Mouse (Mus musculus) CH12.LX (cell line): ENCODE measurements around the gene Strip1. TPM values are rescaled to one million over a fixed set of nuclear protein-coding genes. Genes with fewer than 3 reads are reported as not detected.

Experiments
- DNase-seq: peaks from one replicate; pipeline ENCODE4 v3.0.0-alpha.2; 2013; ENCODE audit errors: extremely low read depth
- H3K27ac ChIP-seq: 2 replicates; pipeline ENCODE4 v1.5.1; 2012; ENCODE audit warnings: low read depth, mild to moderate bottlenecking, control low read depth, moderate library complexity; ENCODE audit not compliant: insufficient read depth
- H3K27me3 ChIP-seq: replicated peaks from 2 replicates; pipeline ENCODE3; 2012; ENCODE audit warnings: inconsistent platforms
- H3K36me3 ChIP-seq, 2 experiments: replicated peaks in 1 of 2; 2 replicates each; pipeline versions ENCODE3 to v1.6.1; 2012; ENCODE audit warnings: inconsistent platforms in 1 of 2, low read length in 1 of 2, mild to moderate bottlenecking in 1 of 2, mixed read lengths in 1 of 2, moderate library complexity in 1 of 2; ENCODE audit not compliant: control insufficient read depth in 1 of 2, insufficient read depth in 1 of 2
- H3K4me1 ChIP-seq, 2 experiments: 2 replicates each; pipeline ENCODE4 v1.6.1; 2012; ENCODE audit warnings: inconsistent platforms in 1 of 2, moderate library complexity in 1 of 2; ENCODE audit not compliant: insufficient read depth in 2 of 2, control insufficient read depth in 1 of 2
- H3K4me2 ChIP-seq: 2 replicates; pipeline ENCODE4 v1.6.1; 2012; ENCODE audit warnings: low read depth, mild to moderate bottlenecking, control low read depth; ENCODE audit not compliant: poor library complexity, insufficient read depth, severe bottlenecking
- H3K4me3 ChIP-seq, 3 experiments: fragments of 150-350 bp in 1 of 3; sonication (generic) in 1 of 3; replicated peaks in 1 of 3; 2 replicates each; pipeline versions ENCODE3 to v1.5.1; 2011 to 2012; ENCODE audit warnings: low read depth in 2 of 3, low read length in 2 of 3, mild to moderate bottlenecking in 2 of 3, moderate library complexity in 2 of 3, control low read depth in 1 of 3, improper control_type of control experiment in 1 of 3, inconsistent platforms in 1 of 3, mixed read lengths in 1 of 3; ENCODE audit not compliant: poor library complexity in 1 of 3
- H3K79me2 ChIP-seq: replicated peaks from 2 replicates; pipeline ENCODE4 v1.6.1; 2012; ENCODE audit warnings: mild to moderate bottlenecking, moderate library complexity; ENCODE audit not compliant: control insufficient read depth, poor library complexity, insufficient read depth, severe bottlenecking; ENCODE audit errors: extremely low read depth
- H3K9ac ChIP-seq: 2 replicates; pipeline ENCODE4 v1.6.1; 2012; ENCODE audit warnings: low read depth, mild to moderate bottlenecking, control low read depth, moderate library complexity; ENCODE audit not compliant: insufficient read depth
- H3K9me3 ChIP-seq: replicated peaks from 2 replicates; pipeline ENCODE3; 2012; ENCODE audit warnings: low read length, inconsistent platforms, mixed read lengths
- BHLHE40 ChIP-seq: IDR thresholded peaks from 2 replicates; pipeline ENCODE4 v1.6.1; 2011; ENCODE audit warnings: mild to moderate bottlenecking, low read depth, low read length, improper control_type of control experiment
- CHD2 ChIP-seq: IDR thresholded peaks from 2 replicates; pipeline ENCODE4 v1.6.1; 2011; ENCODE audit warnings: low read length, improper control_type of control experiment
- CTCF ChIP-seq, 2 experiments: IDR thresholded peaks in 1 of 2; conservative IDR thresholded peaks in 1 of 2; 2 replicates each; pipeline ENCODE4 v1.5.1; 2011 to 2012; ENCODE audit warnings: low read depth in 2 of 2, low read length in 2 of 2, improper control_type of control experiment in 1 of 2, inconsistent platforms in 1 of 2, mild to moderate bottlenecking in 1 of 2, moderate library complexity in 1 of 2
- E2F4 ChIP-seq: IDR thresholded peaks from 2 replicates; pipeline ENCODE4 v1.6.1; 2011; ENCODE audit warnings: low read depth, low read length, improper control_type of control experiment; ENCODE audit not compliant: insufficient replicate concordance
- ETS1 ChIP-seq: conservative IDR thresholded peaks from 2 replicates; pipeline ENCODE4 v1.6.1; 2012; ENCODE audit warnings: low read depth, mild to moderate bottlenecking, inconsistent platforms, low read length, improper control_type of control experiment, moderate library complexity
- IRF4 ChIP-seq: IDR thresholded peaks from 2 replicates; pipeline ENCODE4 v1.6.1; 2014; ENCODE audit warnings: low read depth, mild to moderate bottlenecking, inconsistent platforms, low read length, improper control_type of control experiment
- JUND ChIP-seq: conservative IDR thresholded peaks from 2 replicates; pipeline ENCODE4 v1.6.1; 2011; ENCODE audit warnings: low read depth, low read length, improper control_type of control experiment
- KAT2A ChIP-seq: IDR thresholded peaks from 2 replicates; pipeline ENCODE4 v1.6.1; 2012; ENCODE audit warnings: low read length, improper control_type of control experiment, inconsistent platforms; ENCODE audit not compliant: insufficient replicate concordance
- MYC ChIP-seq: IDR thresholded peaks from 2 replicates; pipeline ENCODE4 v1.6.1; 2011; ENCODE audit warnings: low read depth, mild to moderate bottlenecking, improper control_type of control experiment, low read length
- NELFE ChIP-seq: IDR thresholded peaks from 2 replicates; pipeline ENCODE4 v1.6.1; 2011; ENCODE audit warnings: low read depth, low read length, improper control_type of control experiment
- NRF1 ChIP-seq: IDR thresholded peaks from 2 replicates; pipeline ENCODE4 v1.6.1; 2014; ENCODE audit warnings: low read depth, mild to moderate bottlenecking, inconsistent platforms, low read length, improper control_type of control experiment, moderate library complexity
- RAD21 ChIP-seq: IDR thresholded peaks from 2 replicates; pipeline ENCODE4 v1.6.1; 2011; ENCODE audit warnings: low read depth, mild to moderate bottlenecking, low read length, improper control_type of control experiment, moderate library complexity
- SIN3A ChIP-seq: IDR thresholded peaks from 2 replicates; pipeline ENCODE4 v1.6.1; 2012; ENCODE audit warnings: low read length, improper control_type of control experiment, inconsistent platforms
- UBTF ChIP-seq: IDR thresholded peaks from 2 replicates; pipeline ENCODE4 v1.6.1; 2012; ENCODE audit warnings: low read depth, mild to moderate bottlenecking, inconsistent platforms, low read length, improper control_type of control experiment, moderate library complexity
- USF1 ChIP-seq: IDR thresholded peaks from 2 replicates; pipeline ENCODE4 v1.6.1; 2014; ENCODE audit warnings: low read depth, mild to moderate bottlenecking, inconsistent platforms, low read length, improper control_type of control experiment
- USF2 ChIP-seq: conservative IDR thresholded peaks from 2 replicates; pipeline ENCODE4 v1.6.1; 2011; ENCODE audit warnings: low read depth, low read length, improper control_type of control experiment
- ZC3H11A ChIP-seq: IDR thresholded peaks from 2 replicates; pipeline ENCODE4 v1.6.1; 2012; ENCODE audit warnings: low read depth, mild to moderate bottlenecking, inconsistent platforms, low read length, improper control_type of control experiment
- ZMIZ1 ChIP-seq: IDR thresholded peaks from 2 replicates; pipeline ENCODE4 v1.6.1; 2012; ENCODE audit warnings: low read depth, mild to moderate bottlenecking, inconsistent platforms, low read length, improper control_type of control experiment
- ZNF384 ChIP-seq: IDR thresholded peaks from 2 replicates; pipeline ENCODE4 v1.6.1; 2012; ENCODE audit warnings: low read depth, low read length, improper control_type of control experiment, inconsistent platforms
- dilution Hi-C: fragments of 300-500 bp; cut with MboI; formaldehyde crosslinking; loops from 2 replicates; pipeline ENCODE4 v1.14.3; 2020; ENCODE audit warnings: low sequenced_read_pairs; ENCODE audit not compliant: extremely low pct_unique_long_range_greater_than_20kb, extremely low pct_ligation_motif_present
- in situ Hi-C: fragments of 300-500 bp; cut with MboI; formaldehyde crosslinking; loops from 3 replicates; pipeline ENCODE4 v1.14.3; 2019; ENCODE audit warnings: low sequenced_read_pairs, low pct_ligation_motif_present, low pct_unique_long_range_greater_than_20kb, mixed read lengths
- polyA plus RNA-seq: library from polyadenylated mRNA; unstranded; fragments of >175 nt; gene quantifications from 2 replicates; pipeline ENCODE4 v1.2.1, GENCODE M21; 2012; ENCODE audit warnings: low read depth; ENCODE audit not compliant: insufficient read length
- total RNA-seq, 2 experiments: library from RNA; depleted of rRNA; stranded (reverse); fragments of 300-350 nt in 1 of 2; fragments of >200 nt in 1 of 2; gene quantifications; 2 replicates each; pipeline ENCODE4 v1.2.3; 2012 to 2014

The Strip1 gene
- total and polyA plus RNA-seq, 3 experiments = 18.4 to 28.2 (median 27.0) TPM

- TF ChIP-seq E2F4 (no peak), MYC (no peak), NRF1 (no peak), CTCF (conservative IDR thresholded peaks at IDR 0.05 in 1 of 2, IDR thresholded peaks at IDR 0.05 in 1 of 2; ENCODE audit: low read depth in 2 of 2, low read length in 2 of 2) (no peak), ETS1 (no peak), ZMIZ1 (no peak)
- Histone ChIP-seq H3K4me1 (peaks cover 56 to 75% of the 10 kb centered on the region in 2 experiments), H3K79me2 (no peaks in the 10 kb centered on the region), H3K4me2 (no peak overlapping the region), H3K27ac (no peak overlapping the region), H3K9ac (no peak overlapping the region), H3K27me3 (no peaks in the 10 kb centered on the region), H3K4me3 (no peak overlapping the region), H3K9me3 (no peaks in the 10 kb centered on the region), H3K36me3 (peaks cover 21 to 28% of the 10 kb centered on the region in 2 experiments)
- dilution Hi-C loops = no loop called here
- in situ Hi-C loops = no loop called here
- no peak for DNase-seq
Observed at GRCm38 (mm10) chr3:107609376-107609775, 22.1 kb downstream of the Strip1 start.

GRCm38 (mm10) chr3:107608808-107609207, 22.7 kb downstream of the Strip1 start:
- DNase-seq = no peak
- Histone ChIP-seq H3K27ac (no peak overlapping the region), H3K36me3 (peaks cover 15 to 22% of the 10 kb centered on the region in 2 experiments), H3K9me3 (no peaks in the 10 kb centered on the region), H3K79me2 (no peaks in the 10 kb centered on the region), H3K4me3 (no peak overlapping the region), H3K27me3 (no peaks in the 10 kb centered on the region), H3K9ac (no peak overlapping the region), H3K4me2 (no peak overlapping the region), H3K4me1 (peaks cover 56 to 75% of the 10 kb centered on the region in 2 experiments)
- TF ChIP-seq ETS1 (no peak), JUND (no peak), UBTF (no peak), E2F4 (no peak), ZNF384 (no peak), NELFE (no peak), BHLHE40 (no peak), SIN3A (no peak), KAT2A (no peak), RAD21 (no peak), CHD2 (no peak), ZMIZ1 (no peak), USF1 (no peak), MYC (no peak), ZC3H11A (no peak), IRF4 (no peak), USF2 (no peak)
- in situ Hi-C loops = no loop called here
- dilution Hi-C loops = no loop called here
